Mouse (Mus musculus): ENCODE data around the gene Gm47791.

The Gm47791 gene

DNA sequence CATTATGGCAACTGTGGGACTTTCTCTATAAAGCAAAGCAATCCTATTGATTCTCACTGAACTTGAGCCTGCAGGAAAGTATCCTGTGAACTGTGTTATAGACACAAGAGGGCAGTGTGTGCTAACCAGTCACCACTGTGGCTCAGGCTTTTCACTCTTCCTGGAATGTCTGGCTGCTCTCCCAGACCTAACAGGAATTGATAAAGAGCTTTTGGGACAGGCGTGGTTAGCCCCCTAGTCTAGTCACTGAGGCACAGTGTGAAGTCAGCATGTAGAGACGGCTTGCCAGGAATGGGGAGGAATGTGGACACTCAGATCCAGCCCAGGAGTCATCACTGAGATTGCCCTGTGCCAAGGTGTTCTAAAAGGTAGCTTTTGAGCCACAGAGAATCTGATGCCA is 16.4 kb upstream of the Gm47791 start:
- peak; percentile 89 for DNase-seq (ENCODE audit: low spot score)

GRCm38 (mm10) chr1:82785546-82785945 is 14.5 kb upstream of the Gm47791 start:
- peak; percentile 77 for DNase-seq (ENCODE audit: low spot score)

GRCm38 (mm10) chr1:82783559-82783958 is 12.5 kb upstream of the Gm47791 start:
- DNase-seq (ENCODE audit: low spot score): peak; percentile 81

GRCm38 (mm10) chr1:82779388-82779966 is 8.4 kb upstream of the Gm47791 start:
- DNase-seq (ENCODE audit: low spot score): no peak

DNA sequence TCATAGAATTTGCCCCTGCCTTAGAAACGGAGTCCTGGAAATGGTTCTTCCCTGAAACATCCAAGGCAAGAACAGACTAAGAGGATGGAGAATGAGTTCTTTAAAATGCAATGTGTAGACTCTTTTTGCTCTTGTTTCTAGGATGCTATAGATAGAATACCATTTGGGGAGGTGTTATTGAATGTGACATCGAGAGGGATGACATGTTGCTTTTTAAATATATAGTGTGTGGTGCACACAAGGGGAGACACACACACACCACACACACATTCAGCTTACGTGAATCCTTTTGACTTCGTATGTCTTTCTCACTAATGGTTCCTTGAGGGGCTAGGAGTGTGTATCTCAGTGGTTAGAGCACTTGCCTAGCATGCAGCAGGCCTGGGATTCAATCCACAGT is 4.2 kb upstream of the Gm47791 start:
- DNase-seq (ENCODE audit: low spot score): no peak

DNA sequence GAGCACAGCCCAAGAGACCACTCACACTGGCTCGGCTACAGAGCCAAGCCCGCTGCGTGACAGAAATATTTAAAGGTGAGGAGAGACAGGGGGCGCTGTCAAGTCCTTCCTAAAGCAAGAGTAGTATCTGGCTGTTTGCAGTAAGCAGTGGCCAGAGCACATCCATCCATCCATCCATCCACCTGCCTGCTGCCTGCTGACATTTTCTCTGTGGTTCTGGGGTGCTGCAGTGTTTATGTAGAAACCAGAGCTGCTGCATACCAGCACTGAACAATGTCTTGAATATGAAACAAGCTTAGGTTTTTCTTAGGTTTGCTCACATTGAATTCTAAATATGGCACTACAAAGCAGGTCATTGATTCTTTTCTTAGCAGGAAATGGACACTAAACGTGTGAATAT is 2.2 kb upstream of the Gm47791 start:
- DNase-seq (ENCODE audit: low spot score): no peak

GRCm38 (mm10) chr1:82772428-82772827 is 1.4 kb upstream of the Gm47791 start:
- DNase-seq (ENCODE audit: low spot score): no peak

GRCm38 (mm10) chr1:82768269-82768668 is 2.8 kb downstream of the Gm47791 start, which contains the start of gene Tm4sf20:
TSS of gene Tm4sf20 (minus strand) at chr1:82768461.
- DNase-seq (ENCODE audit: low spot score): no peak

DNA sequence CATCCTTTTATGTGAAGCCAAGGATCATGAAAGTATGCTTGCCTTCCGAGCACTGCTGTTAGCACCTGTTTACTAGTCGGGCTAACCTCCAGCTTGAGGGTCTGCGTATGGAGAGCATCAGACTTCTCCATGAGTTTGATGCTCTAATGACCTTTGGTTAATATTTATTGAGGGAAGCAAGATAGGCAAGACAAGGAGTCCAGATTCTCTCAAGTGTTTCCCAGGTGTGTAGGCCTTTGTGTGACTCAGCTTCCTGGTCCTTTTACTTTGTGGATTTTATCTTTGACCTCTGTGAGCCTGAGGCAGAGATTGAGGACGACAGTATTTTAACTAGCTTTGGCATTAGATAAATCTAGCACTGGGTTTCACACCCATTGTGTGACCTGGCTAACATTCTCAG is 4.4 kb downstream of the Gm47791 start:
- DNase-seq (ENCODE audit: low spot score): no peak

GRCm38 (mm10) chr1:82766227-82766626 is 4.8 kb downstream of the Gm47791 start:
- no peak for DNase-seq (ENCODE audit: low spot score)

GRCm38 (mm10) chr1:82762274-82762673 is 8.8 kb downstream of the Gm47791 start:
- no peak for DNase-seq (ENCODE audit: low spot score)

DNA sequence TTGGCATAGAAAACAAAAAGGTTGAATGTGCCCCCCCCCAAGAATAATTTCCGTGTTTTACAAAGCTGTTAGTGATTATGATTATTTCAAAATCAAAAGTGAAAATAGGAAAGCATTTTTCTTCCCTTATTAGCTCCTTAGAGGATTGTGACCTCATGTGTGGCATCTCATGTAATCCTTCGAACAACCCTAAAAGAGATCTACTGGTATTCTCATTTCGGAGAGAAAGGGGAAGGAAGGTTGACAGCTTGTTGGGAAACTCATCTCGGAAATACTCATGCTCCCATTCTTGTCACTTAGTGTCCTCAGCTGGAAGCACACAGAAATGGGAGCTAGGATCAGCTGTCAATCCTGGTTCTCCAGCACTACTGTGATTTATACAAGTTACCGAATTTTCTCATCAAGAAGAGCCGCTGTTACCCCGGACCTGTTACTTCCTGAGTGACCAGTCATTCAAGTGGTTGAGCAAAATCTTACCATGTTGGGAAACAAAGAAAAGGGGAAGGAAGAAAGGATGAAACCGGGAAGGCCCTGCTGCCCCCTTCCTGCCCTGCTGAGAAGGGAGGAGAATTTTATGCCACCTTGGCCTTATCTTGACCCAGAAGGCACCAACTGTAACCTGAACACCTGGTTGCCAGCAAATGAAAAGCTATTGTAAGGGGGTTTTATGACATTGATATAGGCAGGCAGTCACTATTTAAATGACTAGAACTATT is 9.4 kb downstream of the Gm47791 start:
- no peak for DNase-seq (ENCODE audit: low spot score)

- no peak for DNase-seq (ENCODE audit: low spot score)
Observed at GRCm38 (mm10) chr1:82759520-82759919, 11.5 kb downstream of the Gm47791 start.

- DNase-seq (ENCODE audit: low spot score): no peak
Observed at GRCm38 (mm10) chr1:82747714-82748452, 23.2 kb downstream of the Gm47791 start.

DNA sequence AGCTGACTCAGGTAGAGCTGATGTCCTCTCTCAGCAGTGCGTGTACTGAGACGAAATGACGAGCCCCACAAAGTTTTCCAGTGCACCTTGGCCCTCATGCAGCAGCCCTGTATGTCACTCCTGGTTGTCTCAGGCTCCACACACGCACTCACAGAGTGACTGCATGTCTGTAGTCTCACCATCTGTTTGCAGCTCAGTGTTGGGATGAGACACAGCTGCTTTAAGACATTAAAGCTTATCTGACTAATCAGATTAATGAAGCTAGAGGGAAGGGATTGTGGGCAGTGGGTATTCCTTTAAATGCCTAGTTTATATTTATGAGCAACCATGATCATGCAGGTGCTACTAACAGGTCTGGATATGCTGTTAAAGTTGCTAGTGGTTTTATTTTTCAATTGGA is 24.6 kb downstream of the Gm47791 start:
- no peak for DNase-seq (ENCODE audit: low spot score)

GRCm38 (mm10) chr1:82743962-82744361 is 27.1 kb downstream of the Gm47791 start:
- no peak for DNase-seq (ENCODE audit: low spot score)

GRCm38 (mm10) chr1:82741539-82741938 is 29.5 kb downstream of the Gm47791 start:
- DNase-seq (ENCODE audit: low spot score): no peak

GRCm38 (mm10) chr1:82738066-82738465 is 33.0 kb downstream of the Gm47791 start:
- DNase-seq (ENCODE audit: low spot score): no peak

DNA sequence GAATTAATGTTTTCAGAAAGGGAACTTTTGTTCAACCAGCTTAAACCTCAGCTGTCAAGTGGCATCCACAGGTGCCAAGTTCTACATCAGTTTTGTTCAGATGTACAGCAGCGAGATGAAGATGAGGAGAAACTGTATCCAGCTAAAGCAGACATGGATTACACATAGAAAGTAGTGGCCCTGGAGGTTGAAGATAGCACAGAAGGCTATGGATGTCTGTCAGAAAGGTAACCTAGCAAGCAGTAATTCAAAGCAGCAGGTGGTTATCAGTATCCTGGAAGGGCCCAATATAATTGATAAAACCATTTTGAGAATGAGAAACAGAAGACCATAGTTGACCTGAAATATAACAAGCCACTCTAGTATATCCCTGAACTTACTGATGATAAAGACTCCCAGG is 37.7 kb downstream of the Gm47791 start:
- no peak for DNase-seq (ENCODE audit: low spot score)

GRCm38 (mm10) chr1:82726482-82726881 is 44.6 kb downstream of the Gm47791 start:
- DNase-seq (ENCODE audit: low spot score): no peak

- no peak for DNase-seq (ENCODE audit: low spot score)
Observed at GRCm38 (mm10) chr1:82725875-82726185, 45.2 kb downstream of the Gm47791 start.

GRCm38 (mm10) chr1:82725026-82725874 is 45.8 kb downstream of the Gm47791 start:
- DNase-seq (ENCODE audit: low spot score): no peak

All from lung, postnatal 25 days (tissue).